Mouse (Mus musculus) heart, postnatal 0 days (tissue): ENCODE data around the gene Mipep. TPM values are rescaled to one million over a fixed set of nuclear protein-coding genes. Genes with fewer than 3 reads are reported as not detected.
A peak's percentile ranks its signal among the peaks of the same experiment; 100 is the strongest.

Experiments used
- ATAC-seq: fragments of 200-750 bp; cut with Nextera tagmentation; 2 replicates; pipeline ENCODE4 v1.8.0; 2017; ENCODE audit warnings: low read depth, moderate number of reproducible peaks, moderate library complexity; ENCODE audit not compliant: insufficient read depth
- DNase-seq: peaks from one replicate; pipeline ENCODE4 v3.0.0-alpha.2; 2016; ENCODE audit warnings: low spot score
- H3K27ac ChIP-seq: fragments of 300-500 bp; sonication (generic); 2 replicates; pipeline ENCODE4 v1.5.1; 2014; ENCODE audit warnings: low read depth, mild to moderate bottlenecking
- H3K27me3 ChIP-seq: fragments of 300-500 bp; sonication (generic); 2 replicates; pipeline ENCODE4 v1.6.1; 2014; ENCODE audit warnings: low read length, mixed read lengths; ENCODE audit not compliant: control insufficient read depth, insufficient read depth
- H3K36me3 ChIP-seq: fragments of 300-500 bp; sonication (generic); replicated peaks from 2 replicates; pipeline ENCODE4 v1.6.1; 2014; ENCODE audit warnings: low read length, mixed read lengths; ENCODE audit not compliant: control insufficient read depth, insufficient read depth
- H3K4me1 ChIP-seq: fragments of 300-500 bp; sonication (generic); 2 replicates; pipeline ENCODE4 v1.6.1; 2014; ENCODE audit warnings: antibody characterized with exemption; ENCODE audit not compliant: control insufficient read depth, insufficient read depth
- H3K4me2 ChIP-seq: fragments of 300-500 bp; sonication (generic); 2 replicates; pipeline ENCODE4 v1.6.1; 2014; ENCODE audit warnings: low read depth, mild to moderate bottlenecking, low read length, moderate library complexity
- H3K4me3 ChIP-seq: fragments of 300-500 bp; sonication (generic); 2 replicates; pipeline ENCODE4 v1.5.1; 2014; ENCODE audit warnings: low read depth, low read length
- H3K9ac ChIP-seq: fragments of 300-500 bp; sonication (generic); replicated peaks from 2 replicates; pipeline ENCODE4 v1.6.1; 2014; ENCODE audit warnings: low read depth, low read length, mixed read lengths
- H3K9me3 ChIP-seq: fragments of 300-500 bp; sonication (generic); replicated peaks from 2 replicates; pipeline ENCODE4 v1.6.1; 2016; ENCODE audit warnings: low read length; ENCODE audit not compliant: control insufficient read depth
- CTCF ChIP-seq: IDR thresholded peaks from 2 replicates; pipeline ENCODE4 v1.5.1; 2016; ENCODE audit warnings: antibody characterized with exemption, control low read depth, low read depth
- EP300 ChIP-seq: IDR thresholded peaks from 2 replicates; pipeline ENCODE4 v1.6.1; 2016; ENCODE audit warnings: antibody characterized with exemption, low read depth
- WGBS: fragments of 180-500 bp; shearing (Covaris S2); extraction: QIAGEN DNeasy Blood & Tissue Kit; methylation state at CpG from one replicate; pipeline ENCODE4 v1.1.7; 2014; 5-methylcytosine and 5-hydroxymethylcytosine counted together
- polyA plus RNA-seq: library from polyadenylated mRNA; unstranded; fragments of >200 nt; fragmentation: Nextera tagmentation; extraction: Ambion mirVana; gene quantifications from 2 replicates; pipeline ENCODE4 v1.2.1, GENCODE M21; 2015
- total RNA-seq: library from RNA; depleted of rRNA; stranded (reverse); fragments of >200 nt; gene quantifications from 2 replicates; pipeline ENCODE4 v1.2.3, GENCODE M21; 2014; ENCODE audit warnings: low replicate concordance

Gene Mipep
- total and polyA plus RNA-seq, 2 experiments from 2014 or later = 29.2 to 49.1 TPM

GRCm38 (mm10) chr14:60895172-60896000 lies 111.0 kb downstream of the Mipep start:
- TF ChIP-seq EP300 (no peak), CTCF (no peak)
- Histone ChIP-seq H3K36me3 (no peaks in the 10 kb centered on the region), H3K4me2 (no peak overlapping the region), H3K4me3 (no peak overlapping the region), H3K9me3 (no peaks in the 10 kb centered on the region), H3K4me1 (no peaks in the 10 kb centered on the region), H3K27me3 (no peaks in the 10 kb centered on the region), H3K27ac (no peak overlapping the region), H3K9ac (no peak overlapping the region)
- ATAC-seq = no peak
- 78% methylated on average over 19 of the region's 19 CpGs for WGBS
- no peak for DNase-seq

GRCm38 (mm10) chr14:60898086-60898667 lies 113.8 kb downstream of the Mipep start:
- Histone ChIP-seq H3K27ac (no peak overlapping the region), H3K4me1 (no peaks in the 10 kb centered on the region), H3K9me3 (no peaks in the 10 kb centered on the region), H3K4me2 (no peak overlapping the region), H3K9ac (no peak overlapping the region), H3K4me3 (no peak overlapping the region), H3K27me3 (no peaks in the 10 kb centered on the region), H3K36me3 (no peaks in the 10 kb centered on the region)
- WGBS = 80% methylated on average over 5 of the region's 5 CpGs
- DNase-seq (no peak), ATAC-seq (no peak)
- TF ChIP-seq CTCF = no peak
- TF ChIP-seq EP300 = no peak

GRCm38 (mm10) chr14:60904501-60904900 lies 120.1 kb downstream of the Mipep start:
- 39% methylated on average over 4 of the region's 4 CpGs for WGBS
- peaks cover 10% of the 10 kb centered on the region for H3K4me1 ChIP-seq
- no peak overlapping the region for H3K4me2 ChIP-seq
- DNase-seq = no peak
- no peak for TF ChIP-seq CTCF
- no peak overlapping the region for H3K9ac ChIP-seq
- ATAC-seq = 0 out of 2 replicates have a peak, but pooled peaks have one; percentile 11
- H3K27ac ChIP-seq = no peak overlapping the region
- H3K27me3 ChIP-seq = no peaks in the 10 kb centered on the region
- no peak overlapping the region for H3K4me3 ChIP-seq
- H3K36me3 ChIP-seq = no peaks in the 10 kb centered on the region
- no peaks in the 10 kb centered on the region for H3K9me3 ChIP-seq

GRCm38 (mm10) chr14:60906421-60907374 lies 122.3 kb downstream of the Mipep start:
- DNase-seq = no peak

GRCm38 (mm10) chr14:60909351-60909750 lies 125.0 kb downstream of the Mipep start:
- DNase-seq = no peak
- Histone ChIP-seq H3K4me1 (peaks cover 10% of the 10 kb centered on the region), H3K9me3 (no peaks in the 10 kb centered on the region), H3K27ac (no peak overlapping the region), H3K9ac (no peak overlapping the region), H3K27me3 (no peaks in the 10 kb centered on the region), H3K4me2 (no peak overlapping the region), H3K36me3 (no peaks in the 10 kb centered on the region), H3K4me3 (no peak overlapping the region)
- ATAC-seq = no peak
- 90% methylated on average over 4 of the region's 4 CpGs for WGBS
- TF ChIP-seq CTCF = no peak
- no peak for TF ChIP-seq EP300

More at GRCm38 (mm10) chr14:60906421-60907374, 122.3 kb downstream of the Mipep start:
- Histone ChIP-seq H3K36me3 (no peaks in the 10 kb centered on the region), H3K27me3 (no peaks in the 10 kb centered on the region), H3K27ac (no peak overlapping the region), H3K9me3 (no peaks in the 10 kb centered on the region), H3K4me3 (no peak overlapping the region), H3K4me2 (no peak overlapping the region), H3K9ac (no peak overlapping the region), H3K4me1 (peaks cover 10% of the 10 kb centered on the region)
- 57% methylated on average over 10 of the region's 10 CpGs for WGBS
- TF ChIP-seq EP300 = no peak
- TF ChIP-seq CTCF = no peak
- ATAC-seq = no peak
